Mouse (Mus musculus): ENCODE measurements around the gene Pkig.
A peak's percentile ranks its signal among the peaks of the same experiment; 100 is the strongest.
"Not testable (repeated sequence)": the region's sequence is repeated elsewhere in the genome, so short reads cannot be mapped to it uniquely, and the experiment has no call there.

Gene Pkig

GRCm38 (mm10) chr2:163657975-163658886, at the start of gene Pkig:
Gene Pkig (plus strand): TSS chr2:163658386.
- peak; percentile 99 for DNase-seq

GRCm38 (mm10) chr2:163609281-163609975, 48.8 kb upstream of the Pkig start:
- peak; percentile 93 for DNase-seq

GRCm38 (mm10) chr2:163611176-163611575, 47.0 kb upstream of the Pkig start:
- peak; percentile 85 for DNase-seq

GRCm38 (mm10) chr2:163613206-163613605, 45.0 kb upstream of the Pkig start:
- peak; percentile 88 for DNase-seq

- peak; percentile 86 for DNase-seq
Measured at GRCm38 (mm10) chr2:163613990-163614389, 44.2 kb upstream of the Pkig start.

GRCm38 (mm10) chr2:163615401-163615800, 42.8 kb upstream of the Pkig start:
- peak; percentile 93 for DNase-seq

- DNase-seq, result peak; percentile 88
Measured at GRCm38 (mm10) chr2:163615906-163616651, 42.1 kb upstream of the Pkig start.

GRCm38 (mm10) chr2:163616652-163617227, 41.4 kb upstream of the Pkig start:
- DNase-seq, result no peak

- DNase-seq, result peak; percentile 79
Measured at GRCm38 (mm10) chr2:163617232-163617863, 40.8 kb upstream of the Pkig start.

- DNase-seq, result no peak
Measured at GRCm38 (mm10) chr2:163617874-163618273, 40.3 kb upstream of the Pkig start.

GRCm38 (mm10) chr2:163620451-163620850, 37.7 kb upstream of the Pkig start:
- no peak for DNase-seq

GRCm38 (mm10) chr2:163621401-163621800, 36.8 kb upstream of the Pkig start:
- not testable (repeated sequence) for DNase-seq

- DNase-seq, result peak; percentile 60
Measured at GRCm38 (mm10) chr2:163631223-163631622, 27.0 kb upstream of the Pkig start.

- peak; percentile 37 for DNase-seq
Measured at GRCm38 (mm10) chr2:163631715-163632114, 26.5 kb upstream of the Pkig start.

GRCm38 (mm10) chr2:163634211-163634610, 24.0 kb upstream of the Pkig start:
- DNase-seq, result no peak

- DNase-seq, result no peak
Measured at GRCm38 (mm10) chr2:163636057-163636456, 22.1 kb upstream of the Pkig start.

GRCm38 (mm10) chr2:163637655-163638266, 20.4 kb upstream of the Pkig start:
- DNase-seq, result peak; percentile 89

- peak; percentile 52 for DNase-seq
Measured at GRCm38 (mm10) chr2:163640493-163640892, 17.7 kb upstream of the Pkig start.

GRCm38 (mm10) chr2:163641681-163642080, 16.5 kb upstream of the Pkig start:
- peak; percentile 95 for DNase-seq

GRCm38 (mm10) chr2:163642685-163643575, 15.3 kb upstream of the Pkig start:
- peak; percentile 99 for DNase-seq

- peak; percentile 81 for DNase-seq
Measured at GRCm38 (mm10) chr2:163643576-163643971, 14.6 kb upstream of the Pkig start.
